Mouse (Mus musculus): ENCODE results near the gene Sft2d1. TPM values are rescaled to one million over a fixed set of nuclear protein-coding genes. Genes with fewer than 3 reads are reported as not detected.

The Sft2d1 gene
- polyA plus RNA-seq, 2 experiments: 46.9 to 51.7 TPM

- WGBS (ENCODE audit: insufficient replicate concordance): 68% methylated on average over 5 of the region's 5 CpGs
- H3K4me3 ChIP-seq (ENCODE audit: insufficient read depth in 1 of 2, low read depth in 2 of 2, low read length in 2 of 2): no peak overlapping the region
- no peaks in the 10 kb centered on the region for H3K9me3 ChIP-seq (ENCODE audit: control insufficient read depth, low read length)
- H3K4me1 ChIP-seq (replicated peaks; ENCODE audit: control insufficient read depth in 2 of 2, insufficient read depth in 2 of 2, low read length in 1 of 2): no peaks in the 10 kb centered on the region
- no peaks in the 10 kb centered on the region for H3K36me3 ChIP-seq (replicated peaks; ENCODE audit: control insufficient read depth, insufficient read depth, low read depth)
- H3K4me2 ChIP-seq (ENCODE audit: low read depth): no peak overlapping the region
- H3K27ac ChIP-seq: no peak overlapping the region
- H3K27me3 ChIP-seq (ENCODE audit: control insufficient read depth, insufficient read depth, low read length): no peaks in the 10 kb centered on the region
- TF ChIP-seq EP300 (IDR thresholded peaks at IDR 0.05; ENCODE audit: low read depth): no peak
- TF ChIP-seq CTCF (IDR thresholded peaks at IDR 0.05; ENCODE audit: low read depth): no peak
- ATAC-seq (ENCODE audit: insufficient read depth) (no peak), DNase-seq (ENCODE audit: low read depth in 3 of 3, low spot score in 3 of 3) (no peak)
- no peak overlapping the region for H3K9ac ChIP-seq (replicated peaks)
Observed at GRCm38 (mm10) chr17:8347765-8348285, 36.9 kb downstream of the Sft2d1 start.

DNA sequence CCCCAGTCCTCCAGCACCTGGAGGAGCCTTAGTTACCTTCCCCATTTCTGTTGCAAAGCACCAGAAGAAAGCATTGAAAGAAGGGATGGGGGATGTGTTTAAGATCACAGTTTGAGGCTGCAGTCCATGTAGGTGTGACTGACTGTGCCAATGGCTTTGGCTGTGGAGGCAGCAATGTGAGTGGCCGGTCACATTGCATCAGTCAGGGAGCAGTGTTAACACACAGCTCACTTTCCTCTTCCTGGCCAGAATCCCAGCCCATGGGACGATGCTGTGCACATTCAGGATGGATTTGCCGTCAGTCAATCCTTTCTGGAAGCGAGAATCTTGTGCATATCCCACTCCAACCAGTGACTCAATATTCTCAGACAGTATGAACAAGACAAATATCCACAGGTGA, 38.0 kb downstream of the Sft2d1 start:
- Histone ChIP-seq H3K4me3 (ENCODE audit: insufficient read depth in 1 of 2, low read depth in 2 of 2, low read length in 2 of 2) (no peak overlapping the region), H3K4me1 (replicated peaks; ENCODE audit: control insufficient read depth in 2 of 2, insufficient read depth in 2 of 2, low read length in 1 of 2) (no peaks in the 10 kb centered on the region), H3K4me2 (ENCODE audit: low read depth) (no peak overlapping the region), H3K9ac (replicated peaks) (no peak overlapping the region), H3K36me3 (replicated peaks; ENCODE audit: control insufficient read depth, insufficient read depth, low read depth) (no peaks in the 10 kb centered on the region), H3K27me3 (ENCODE audit: control insufficient read depth, insufficient read depth, low read length) (no peaks in the 10 kb centered on the region), H3K9me3 (ENCODE audit: control insufficient read depth, low read length) (no peaks in the 10 kb centered on the region), H3K27ac (no peak overlapping the region)
- TF ChIP-seq EP300 (IDR thresholded peaks at IDR 0.05; ENCODE audit: low read depth) (no peak), CTCF (IDR thresholded peaks at IDR 0.05; ENCODE audit: low read depth) (no peak)
- no peak for DNase-seq (ENCODE audit: low read depth in 3 of 3, low spot score in 3 of 3)
- no peak for ATAC-seq (ENCODE audit: insufficient read depth)
- WGBS (ENCODE audit: insufficient replicate concordance): 68% methylated on average over 4 of the region's 4 CpGs

DNA sequence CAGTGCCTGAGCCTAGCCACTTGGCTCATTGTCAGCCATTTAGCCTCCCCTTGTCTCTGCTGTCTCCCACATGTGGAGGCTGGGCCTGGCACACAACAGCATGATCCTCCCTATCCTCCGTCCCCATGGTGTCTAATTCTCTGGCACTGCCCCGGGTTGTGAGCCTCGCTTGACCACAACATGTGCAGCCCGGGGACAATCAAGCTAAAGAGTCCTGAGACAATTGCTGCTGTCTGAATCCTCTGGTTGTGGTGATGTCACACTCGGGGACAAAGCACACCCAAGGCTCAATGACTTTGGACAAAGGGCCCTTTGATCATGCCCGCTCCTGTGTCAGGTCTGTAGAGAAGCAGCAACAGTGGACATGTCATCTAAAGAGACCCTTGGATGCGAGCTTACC, 40.2 kb downstream of the Sft2d1 start:
- H3K9ac ChIP-seq (replicated peaks): no peak overlapping the region
- no peaks in the 10 kb centered on the region for H3K9me3 ChIP-seq (ENCODE audit: control insufficient read depth, low read length)
- no peak overlapping the region for H3K4me2 ChIP-seq (ENCODE audit: low read depth)
- no peak overlapping the region for H3K4me3 ChIP-seq (ENCODE audit: insufficient read depth in 1 of 2, low read depth in 2 of 2, low read length in 2 of 2)
- no peaks in the 10 kb centered on the region for H3K4me1 ChIP-seq (replicated peaks; ENCODE audit: control insufficient read depth in 2 of 2, insufficient read depth in 2 of 2, low read length in 1 of 2)
- no peak for ATAC-seq (ENCODE audit: insufficient read depth)
- no peaks in the 10 kb centered on the region for H3K36me3 ChIP-seq (replicated peaks; ENCODE audit: control insufficient read depth, insufficient read depth, low read depth)
- no peaks in the 10 kb centered on the region for H3K27me3 ChIP-seq (ENCODE audit: control insufficient read depth, insufficient read depth, low read length)
- DNase-seq (ENCODE audit: low read depth in 3 of 3, low spot score in 3 of 3): no peak
- 61% methylated on average over 7 of the region's 7 CpGs for WGBS (ENCODE audit: insufficient replicate concordance)
- H3K27ac ChIP-seq: no peak overlapping the region
- TF ChIP-seq CTCF (IDR thresholded peaks at IDR 0.05; ENCODE audit: low read depth) (no peak), EP300 (IDR thresholded peaks at IDR 0.05; ENCODE audit: low read depth) (no peak)

- DNase-seq (ENCODE audit: low read depth in 3 of 3, low spot score in 3 of 3): no peak
- Histone ChIP-seq H3K36me3 (replicated peaks; ENCODE audit: control insufficient read depth, insufficient read depth, low read depth) (no peaks in the 10 kb centered on the region), H3K4me3 (ENCODE audit: insufficient read depth in 1 of 2, low read depth in 2 of 2, low read length in 2 of 2) (no peak within 1 kb of the TSS), H3K27me3 (ENCODE audit: control insufficient read depth, insufficient read depth, low read length) (no peaks in the 10 kb centered on the region), H3K9ac (replicated peaks) (no peak within 1 kb of the TSS), H3K4me2 (ENCODE audit: low read depth) (no peak within 1 kb of the TSS), H3K9me3 (ENCODE audit: control insufficient read depth, low read length) (no peaks in the 10 kb centered on the region), H3K4me1 (replicated peaks; ENCODE audit: control insufficient read depth in 2 of 2, insufficient read depth in 2 of 2, low read length in 1 of 2) (no peaks in the 10 kb centered on the region), H3K27ac (no peak within 1 kb of the TSS)
- 62% methylated on average over 6 of the region's 6 CpGs for WGBS (ENCODE audit: insufficient replicate concordance)
- TF ChIP-seq EP300 (IDR thresholded peaks at IDR 0.05; ENCODE audit: low read depth) (no peak), CTCF (IDR thresholded peaks at IDR 0.05; ENCODE audit: low read depth) (no peak)
- no peak for ATAC-seq (ENCODE audit: insufficient read depth)
Observed at GRCm38 (mm10) chr17:8355692-8356091, 44.8 kb downstream of the Sft2d1 start, which contains the start of gene T2. TSS of gene T2 (plus strand) at chr17:8355992.

DNA sequence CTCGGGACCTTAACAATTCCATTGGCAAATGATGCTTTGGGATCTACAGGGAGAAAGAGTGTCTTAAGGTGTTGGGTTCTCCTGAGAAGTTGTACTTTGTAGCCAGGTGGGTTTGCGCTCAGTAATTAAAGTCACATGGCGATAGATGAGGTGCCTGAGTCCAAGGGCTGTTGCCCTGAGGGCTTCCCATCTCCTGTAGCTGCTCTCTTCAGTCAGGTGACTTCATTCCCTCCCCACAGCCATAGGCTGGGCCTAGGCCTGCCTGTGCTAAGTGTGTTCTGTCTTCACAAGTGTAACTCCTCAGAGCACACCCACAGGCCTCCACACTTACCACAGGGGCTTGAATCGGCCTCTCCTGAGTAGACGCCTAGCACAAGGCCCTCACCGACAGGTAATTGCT, 46.6 kb downstream of the Sft2d1 start:
- TF ChIP-seq EP300 (IDR thresholded peaks at IDR 0.05; ENCODE audit: low read depth): no peak
- TF ChIP-seq CTCF (IDR thresholded peaks at IDR 0.05; ENCODE audit: low read depth): no peak
- Histone ChIP-seq H3K27me3 (ENCODE audit: control insufficient read depth, insufficient read depth, low read length) (no peaks in the 10 kb centered on the region), H3K9ac (replicated peaks) (no peak overlapping the region), H3K4me1 (replicated peaks; ENCODE audit: control insufficient read depth in 2 of 2, insufficient read depth in 2 of 2, low read length in 1 of 2) (no peaks in the 10 kb centered on the region), H3K9me3 (ENCODE audit: control insufficient read depth, low read length) (no peaks in the 10 kb centered on the region), H3K36me3 (replicated peaks; ENCODE audit: control insufficient read depth, insufficient read depth, low read depth) (no peaks in the 10 kb centered on the region), H3K4me3 (ENCODE audit: insufficient read depth in 1 of 2, low read depth in 2 of 2, low read length in 2 of 2) (no peak overlapping the region), H3K27ac (no peak overlapping the region), H3K4me2 (ENCODE audit: low read depth) (no peak overlapping the region)
- ATAC-seq (ENCODE audit: insufficient read depth) (no peak), DNase-seq (ENCODE audit: low read depth in 3 of 3, low spot score in 3 of 3) (no peak)
- 68% methylated on average over 6 of the region's 6 CpGs for WGBS (ENCODE audit: insufficient replicate concordance)
